Mouse (Mus musculus): Measurements from ENCODE around the gene Acod1. TPM values are rescaled to one million over a fixed set of nuclear protein-coding genes. Genes with fewer than 3 reads are reported as not detected.
A peak's percentile ranks its signal among the peaks of the same experiment; 100 is the strongest.

Acod1 gene
- polyA plus RNA-seq, 1 experiment from 2014 or later = not detected

- Histone ChIP-seq H3K4me2 (replicated peaks) (no peak overlapping the region), H3K27me3 (no peaks in the 10 kb centered on the region), H3K9me3 (no peaks in the 10 kb centered on the region), H3K4me3 (no peak overlapping the region), H3K27ac (replicated peaks) (no peak overlapping the region), H3K4me1 (no peaks in the 10 kb centered on the region), H3K36me3 (no peaks in the 10 kb centered on the region), H3K9ac (replicated peaks) (no peak overlapping the region)
- WGBS = 88% methylated on average over 13 of the region's 13 CpGs
- no peak for ATAC-seq (replicated peaks)
These were observed 8.0 kb downstream of the Acod1 start for GRCm38 (mm10) chr14:103054731-103055130.

DNA sequence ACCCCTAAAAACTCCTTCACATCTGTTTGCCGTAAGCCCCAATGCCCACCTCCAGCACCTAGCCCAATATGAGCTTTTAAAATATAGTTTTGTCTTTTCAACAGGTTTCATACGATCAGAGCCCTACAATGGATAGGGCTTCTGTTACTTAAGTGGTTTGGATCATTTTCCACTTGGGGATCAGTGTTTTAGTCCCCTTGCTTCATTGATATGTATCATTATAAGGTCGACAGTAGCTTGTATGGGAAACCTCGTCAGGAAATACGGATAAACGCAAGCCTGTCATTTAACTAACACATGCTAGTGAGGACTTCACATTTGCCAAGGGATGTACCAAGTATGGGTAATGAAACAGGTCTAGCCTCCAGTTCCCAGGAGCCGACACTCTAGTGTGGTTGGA, 9.8 kb downstream of the Acod1 start:
- no peaks in the 10 kb centered on the region for H3K27me3 ChIP-seq
- WGBS = 92% methylated on average over 7 of the region's 7 CpGs
- H3K4me3 ChIP-seq = no peak overlapping the region
- H3K9ac ChIP-seq (replicated peaks) = no peak overlapping the region
- H3K4me2 ChIP-seq (replicated peaks) = no peak overlapping the region
- H3K9me3 ChIP-seq = no peaks in the 10 kb centered on the region
- no peak overlapping the region for H3K27ac ChIP-seq (replicated peaks)
- H3K4me1 ChIP-seq = no peaks in the 10 kb centered on the region
- no peak for ATAC-seq (replicated peaks)
- H3K36me3 ChIP-seq = no peaks in the 10 kb centered on the region

- Histone ChIP-seq H3K36me3 (no peaks in the 10 kb centered on the region), H3K4me1 (no peaks in the 10 kb centered on the region), H3K4me2 (replicated peaks) (no peak overlapping the region), H3K9me3 (no peaks in the 10 kb centered on the region), H3K4me3 (no peak overlapping the region), H3K27me3 (no peaks in the 10 kb centered on the region), H3K9ac (replicated peaks) (no peak overlapping the region), H3K27ac (replicated peaks) (no peak overlapping the region)
- 94% methylated on average over 1 of the region's 1 CpGs for WGBS
- no peak for ATAC-seq (replicated peaks)
These were observed 12.2 kb downstream of the Acod1 start for GRCm38 (mm10) chr14:103058998-103059397.

GRCm38 (mm10) chr14:103059495-103059894, 12.7 kb downstream of the Acod1 start:
- 88% methylated on average over 10 of the region's 10 CpGs for WGBS
- no peak overlapping the region for H3K27ac ChIP-seq (replicated peaks)
- H3K36me3 ChIP-seq = no peaks in the 10 kb centered on the region
- ATAC-seq (replicated peaks) = no peak
- no peak overlapping the region for H3K9ac ChIP-seq (replicated peaks)
- no peaks in the 10 kb centered on the region for H3K9me3 ChIP-seq
- H3K4me3 ChIP-seq = no peak overlapping the region
- no peaks in the 10 kb centered on the region for H3K4me1 ChIP-seq
- no peaks in the 10 kb centered on the region for H3K27me3 ChIP-seq
- no peak overlapping the region for H3K4me2 ChIP-seq (replicated peaks)

DNA sequence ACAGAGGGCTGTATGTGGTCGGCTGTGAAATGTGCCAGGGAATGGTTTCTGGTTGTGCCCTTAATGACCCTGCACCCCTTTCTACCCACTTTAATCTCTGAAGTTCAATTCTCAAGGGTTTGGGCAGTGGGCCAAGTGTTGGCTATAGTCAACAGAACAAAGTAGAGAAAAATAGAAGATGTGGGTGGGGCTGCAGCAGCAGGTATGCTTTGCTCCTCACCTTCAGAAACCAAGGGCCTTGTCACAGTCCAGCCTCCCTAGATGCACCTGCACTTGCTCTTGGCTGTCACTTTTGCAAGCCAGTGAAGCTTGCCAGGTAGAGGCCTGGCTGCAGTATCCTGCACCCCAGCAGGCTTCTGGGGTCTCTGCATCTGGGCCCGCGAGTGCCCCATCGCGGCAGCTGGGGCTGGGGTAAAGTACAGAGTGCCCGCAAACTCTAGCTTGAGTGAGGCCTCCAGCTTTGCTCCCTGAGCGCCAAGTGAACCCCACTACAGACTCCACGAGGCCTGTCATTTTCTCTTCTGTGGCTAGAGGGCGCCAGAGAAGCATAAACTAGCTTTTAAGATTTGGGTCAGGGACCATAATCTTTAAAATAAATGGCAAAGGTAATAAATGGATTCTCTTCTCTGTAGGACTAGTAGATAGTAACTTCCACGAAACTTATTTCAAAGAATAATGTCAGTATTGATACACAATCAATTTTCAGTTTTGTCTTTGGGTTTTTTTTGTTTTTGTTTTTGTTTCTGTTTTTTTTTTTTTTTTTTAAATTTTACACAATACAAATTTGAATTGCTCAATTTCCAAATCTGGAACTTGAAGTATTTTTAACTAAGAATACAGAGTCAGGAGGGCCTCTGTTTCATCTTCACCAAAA, 18.8 kb downstream of the Acod1 start:
- ATAC-seq (replicated peaks) = no peak

GRCm38 (mm10) chr14:103069465-103069863, 22.7 kb downstream of the Acod1 start:
- no peaks in the 10 kb centered on the region for H3K9me3 ChIP-seq
- 10% methylated on average over 12 of the region's 12 CpGs for WGBS
- peak overlapping the region; percentile 66 for H3K27ac ChIP-seq (replicated peaks)
- H3K4me2 ChIP-seq (replicated peaks) = peak overlapping the region; percentile 87
- H3K4me3 ChIP-seq = peak overlapping the region; percentile 76
- peak overlapping the region; percentile 62 for H3K9ac ChIP-seq (replicated peaks)
- ATAC-seq (replicated peaks) = no peak
- H3K36me3 ChIP-seq = 0 out of 2 replicates have a peak, but pooled peaks cover 2% of the 10 kb centered on the region
- H3K4me1 ChIP-seq = peaks cover 10% of the 10 kb centered on the region
- H3K27me3 ChIP-seq = no peaks in the 10 kb centered on the region

More for the DNA sequence above, 18.8 kb downstream of the Acod1 start:
- Histone ChIP-seq H3K9me3 (no peaks in the 10 kb centered on the region), H3K27me3 (no peaks in the 10 kb centered on the region), H3K36me3 (no peaks in the 10 kb centered on the region), H3K4me1 (peaks cover 5% of the 10 kb centered on the region; the same call in 1 of the 2 replicates), H3K9ac (replicated peaks) (no peak overlapping the region), H3K27ac (replicated peaks) (no peak overlapping the region), H3K4me3 (no peak overlapping the region), H3K4me2 (replicated peaks) (no peak overlapping the region)
- 8% methylated on average over 10 of the region's 10 CpGs for WGBS

GRCm38 (mm10) chr14:103069864-103070611, 23.3 kb downstream of the Acod1 start, which contains the start of gene Cln5:
Gene Cln5, plus strand, starts transcription at chr14:103070216.
- H3K9me3 ChIP-seq = no peaks in the 10 kb centered on the region
- H3K36me3 ChIP-seq = 0 out of 2 replicates have a peak, but pooled peaks cover 2% of the 10 kb centered on the region
- H3K4me3 ChIP-seq = peak within 1 kb of the TSS; percentile 76
- peak within 1 kb of the TSS; percentile 66 for H3K27ac ChIP-seq (replicated peaks)
- peak; percentile 95 for ATAC-seq (replicated peaks)
- WGBS = under 1% methylated on average over 65 of the region's 65 CpGs
- peaks cover 10% of the 10 kb centered on the region for H3K4me1 ChIP-seq
- H3K4me2 ChIP-seq (replicated peaks) = peak within 1 kb of the TSS; percentile 87
- H3K9ac ChIP-seq (replicated peaks) = peak within 1 kb of the TSS; percentile 62
- H3K27me3 ChIP-seq = no peaks in the 10 kb centered on the region

- WGBS = 5% methylated on average over 10 of the region's 10 CpGs
- ATAC-seq (replicated peaks) = no peak
- peaks cover 7% of the 10 kb centered on the region for H3K4me1 ChIP-seq
These were observed 24.0 kb downstream of the Acod1 start for GRCm38 (mm10) chr14:103070790-103071189.

DNA sequence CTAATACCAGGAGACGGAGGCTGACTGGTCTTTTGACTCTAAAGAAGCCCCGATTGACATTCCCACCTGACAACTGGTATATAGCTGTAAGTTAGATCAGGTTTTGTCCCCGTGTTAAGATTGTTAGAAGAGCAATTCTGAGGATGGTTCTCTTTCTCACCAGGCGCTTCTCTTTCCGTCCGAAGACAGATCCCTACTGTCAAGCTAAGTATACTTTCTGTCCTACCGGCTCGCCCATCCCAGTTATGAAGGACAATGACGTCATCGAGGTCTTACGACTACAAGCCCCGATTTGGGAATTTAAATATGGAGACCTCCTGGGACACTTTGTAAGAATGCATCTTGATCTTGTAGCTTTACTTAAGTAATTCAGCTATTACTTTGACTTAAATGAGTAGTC, 24.7 kb downstream of the Acod1 start:
- Histone ChIP-seq H3K4me1 (peaks cover 7% of the 10 kb centered on the region), H3K9me3 (no peaks in the 10 kb centered on the region), H3K27ac (replicated peaks) (no peak overlapping the region), H3K27me3 (no peaks in the 10 kb centered on the region), H3K36me3 (peaks cover 5% of the 10 kb centered on the region; the same call in 1 of the 2 replicates), H3K4me3 (no peak overlapping the region), H3K9ac (replicated peaks) (no peak overlapping the region), H3K4me2 (replicated peaks) (no peak overlapping the region)
- 93% methylated on average over 12 of the region's 12 CpGs for WGBS
- ATAC-seq (replicated peaks) = no peak

More at GRCm38 (mm10) chr14:103070790-103071189, 24.0 kb downstream of the Acod1 start:
- Histone ChIP-seq H3K9me3 (no peaks in the 10 kb centered on the region), H3K9ac (replicated peaks) (peak overlapping the region; percentile 62), H3K4me3 (peak overlapping the region; percentile 76), H3K27ac (replicated peaks) (no peak overlapping the region), H3K36me3 (0 out of 2 replicates have a peak, but pooled peaks cover 2% of the 10 kb centered on the region), H3K4me2 (replicated peaks) (peak overlapping the region; percentile 87), H3K27me3 (no peaks in the 10 kb centered on the region)

GRCm38 (mm10) chr14:103072731-103073130, 26.0 kb downstream of the Acod1 start:
- Histone ChIP-seq H3K9me3 (no peaks in the 10 kb centered on the region), H3K27ac (replicated peaks) (no peak overlapping the region), H3K27me3 (no peaks in the 10 kb centered on the region), H3K4me1 (peaks cover 7% of the 10 kb centered on the region), H3K36me3 (peaks cover 14% of the 10 kb centered on the region; the same call in 1 of the 2 replicates), H3K4me2 (replicated peaks) (no peak overlapping the region), H3K9ac (replicated peaks) (no peak overlapping the region), H3K4me3 (no peak overlapping the region)
- WGBS = 88% methylated on average over 4 of the region's 4 CpGs
- no peak for ATAC-seq (replicated peaks)

GRCm38 (mm10) chr14:103073825-103074224, 27.0 kb downstream of the Acod1 start:
- H3K4me2 ChIP-seq (replicated peaks) = no peak overlapping the region
- no peaks in the 10 kb centered on the region for H3K9me3 ChIP-seq
- H3K4me1 ChIP-seq = peaks cover 7% of the 10 kb centered on the region
- H3K4me3 ChIP-seq = no peak overlapping the region
- peaks cover 15% of the 10 kb centered on the region; the same call in 1 of the 2 replicates for H3K36me3 ChIP-seq
- ATAC-seq (replicated peaks) = no peak
- no peaks in the 10 kb centered on the region for H3K27me3 ChIP-seq
- no peak overlapping the region for H3K9ac ChIP-seq (replicated peaks)
- 77% methylated on average over 8 of the region's 8 CpGs for WGBS
- H3K27ac ChIP-seq (replicated peaks) = no peak overlapping the region

- Histone ChIP-seq H3K9ac (replicated peaks) (no peak overlapping the region), H3K36me3 (peaks cover 15% of the 10 kb centered on the region; the same call in 1 of the 2 replicates), H3K27me3 (no peaks in the 10 kb centered on the region), H3K9me3 (no peaks in the 10 kb centered on the region), H3K4me1 (peaks cover 14% of the 10 kb centered on the region), H3K4me3 (no peak overlapping the region), H3K27ac (replicated peaks) (no peak overlapping the region), H3K4me2 (replicated peaks) (no peak overlapping the region)
- 83% methylated on average over 7 of the region's 7 CpGs for WGBS
- ATAC-seq (replicated peaks) = no peak
These were observed 28.4 kb downstream of the Acod1 start for GRCm38 (mm10) chr14:103075166-103075565.

Measured in forebrain, embryonic 15.5 days (tissue).